Mouse (Mus musculus): ENCODE data around the gene Gnao1. TPM values are rescaled to one million over a fixed set of nuclear protein-coding genes. Genes with fewer than 3 reads are reported as not detected.

Gnao1 gene
- polyA plus RNA-seq, 1 experiment from 2014 or later, result 91.6 TPM

DNA sequence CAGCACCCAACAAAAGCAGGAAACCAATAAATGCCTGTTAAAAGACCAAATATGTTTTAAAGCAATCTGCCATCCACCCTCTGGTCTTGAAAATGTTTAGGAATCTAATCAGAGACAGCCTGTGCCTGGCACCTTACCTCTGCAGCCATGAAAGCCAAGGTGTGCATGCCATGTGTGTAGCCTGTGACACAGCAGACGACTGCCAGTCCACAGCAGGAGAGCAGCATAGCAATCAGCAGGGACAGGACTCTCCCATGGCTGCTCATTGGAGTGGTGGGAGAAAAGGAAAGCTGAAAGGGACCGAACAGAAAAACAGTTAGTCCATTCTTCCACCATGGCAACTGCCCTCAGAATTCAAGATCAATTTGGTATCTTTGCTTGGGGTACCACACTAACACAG lies 189.2 kb downstream of the Gnao1 start:
- WGBS, result 81% methylated on average over 2 of the region's 2 CpGs
- no peak overlapping the region for H3K4me2 ChIP-seq (replicated peaks)
- no peak overlapping the region for H3K4me3 ChIP-seq
- no peaks in the 10 kb centered on the region for H3K9me3 ChIP-seq (replicated peaks)
- no peak for ATAC-seq (ENCODE audit: low FRiP score)
- H3K4me1 ChIP-seq, result no peaks in the 10 kb centered on the region
- H3K27me3 ChIP-seq, result no peaks in the 10 kb centered on the region
- no peak overlapping the region for H3K27ac ChIP-seq
- H3K36me3 ChIP-seq, result peaks cover 53% of the 10 kb centered on the region
- no peak overlapping the region for H3K9ac ChIP-seq

DNA sequence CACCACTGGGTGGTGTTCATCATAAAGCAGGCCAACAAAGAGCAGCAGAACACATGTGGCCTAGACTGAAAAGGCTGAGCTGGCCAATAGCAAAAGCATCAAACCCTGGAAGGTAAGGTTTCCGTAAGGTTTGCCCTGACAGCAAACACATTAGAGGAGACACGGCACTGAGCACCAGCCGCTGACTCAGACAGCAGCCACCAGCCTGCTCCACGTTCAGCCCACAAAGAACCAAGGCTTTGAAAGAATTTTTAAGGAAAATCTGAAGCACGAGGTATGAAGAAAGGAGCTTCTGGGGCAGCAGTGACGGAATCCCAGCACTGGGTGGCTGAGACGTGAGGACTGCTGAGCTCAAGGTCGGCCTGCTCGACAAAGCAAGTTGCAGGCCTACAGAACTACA lies 194.4 kb downstream of the Gnao1 start:
- no peaks in the 10 kb centered on the region for H3K27me3 ChIP-seq
- H3K27ac ChIP-seq, result no peak overlapping the region
- H3K4me3 ChIP-seq, result no peak overlapping the region
- no peak overlapping the region for H3K4me2 ChIP-seq (replicated peaks)
- ATAC-seq (ENCODE audit: low FRiP score), result no peak
- 91% methylated on average over 9 of the region's 9 CpGs for WGBS
- peaks cover 36% of the 10 kb centered on the region for H3K36me3 ChIP-seq
- H3K9me3 ChIP-seq (replicated peaks), result no peaks in the 10 kb centered on the region
- H3K4me1 ChIP-seq, result peaks cover 5% of the 10 kb centered on the region; the same call in 1 of the 2 replicates
- no peak overlapping the region for H3K9ac ChIP-seq

DNA sequence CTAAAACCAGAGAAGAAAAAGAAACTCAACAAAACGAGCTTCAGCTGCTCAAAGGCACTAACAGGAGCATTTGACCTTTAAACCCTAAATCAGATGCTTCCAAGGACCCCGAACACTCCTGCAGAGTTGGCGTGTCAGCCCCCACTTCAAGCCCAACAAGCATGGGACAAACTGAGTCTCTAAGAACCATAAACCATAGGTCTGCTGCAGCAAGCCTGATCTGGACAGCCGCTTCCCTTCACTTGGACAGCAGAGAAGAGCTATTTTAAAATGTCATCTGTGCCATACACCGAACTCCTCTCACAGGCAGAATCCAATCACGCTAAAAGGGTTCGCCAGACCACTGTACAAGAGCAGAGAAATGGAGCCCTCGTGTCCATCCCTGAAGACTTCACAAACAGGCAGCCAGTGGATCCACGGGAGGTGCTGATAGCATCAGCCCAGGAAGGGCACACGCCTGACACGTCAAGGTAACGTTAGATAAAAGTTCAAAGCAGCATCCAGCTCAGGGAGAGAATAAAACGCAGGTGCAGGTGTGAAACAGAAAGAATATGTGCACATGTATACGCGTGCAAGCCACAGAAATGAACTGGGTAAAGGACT lies 199.6 kb downstream of the Gnao1 start:
- Histone ChIP-seq H3K27ac (no peak overlapping the region), H3K36me3 (peaks cover 5% of the 10 kb centered on the region; the same call in 1 of the 2 replicates), H3K4me3 (no peak overlapping the region), H3K27me3 (no peaks in the 10 kb centered on the region), H3K9ac (no peak overlapping the region), H3K4me2 (replicated peaks) (no peak overlapping the region), H3K9me3 (replicated peaks) (no peaks in the 10 kb centered on the region), H3K4me1 (peaks cover 24% of the 10 kb centered on the region)
- ATAC-seq (ENCODE audit: low FRiP score), result no peak
- WGBS, result 66% methylated on average over 15 of the region's 15 CpGs

DNA sequence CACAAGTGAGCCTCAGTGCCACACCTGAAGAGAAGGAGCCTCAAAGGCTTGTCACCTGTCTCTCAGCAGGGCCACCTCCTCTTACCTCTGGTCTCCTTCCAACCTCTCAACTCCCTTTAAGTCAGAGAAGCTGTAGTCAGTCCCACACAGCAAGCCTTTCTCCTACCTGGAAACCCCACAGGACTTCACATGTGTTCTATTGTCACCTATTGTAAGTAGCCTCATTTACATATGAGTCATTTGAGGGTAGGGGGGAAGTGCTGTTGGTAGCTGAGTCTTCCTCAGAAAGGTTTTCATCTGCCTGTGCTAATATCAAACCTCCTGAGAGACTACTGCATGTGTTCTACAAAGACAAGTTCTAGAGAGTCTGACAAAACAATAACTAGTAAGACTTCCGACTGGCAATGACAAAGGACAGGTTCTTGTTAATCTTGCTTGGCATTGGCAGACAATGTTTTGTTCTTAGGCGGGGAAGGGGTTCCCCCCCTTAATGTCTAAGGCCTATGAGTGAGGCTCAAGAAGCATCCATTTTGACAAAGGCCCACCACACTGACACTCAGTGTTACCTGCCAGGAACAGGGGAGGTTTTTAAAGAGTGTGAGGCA lies 200.4 kb downstream of the Gnao1 start:
- no peak overlapping the region for H3K9ac ChIP-seq
- 0 out of 2 replicates have a peak, but pooled peaks cover 2% of the 10 kb centered on the region for H3K36me3 ChIP-seq
- no peak overlapping the region for H3K4me3 ChIP-seq
- peak overlapping the region; percentile 87 for H3K4me2 ChIP-seq (replicated peaks)
- H3K27ac ChIP-seq, result no peak overlapping the region
- H3K4me1 ChIP-seq, result peaks cover 24% of the 10 kb centered on the region
- ATAC-seq (ENCODE audit: low FRiP score), result no peak
- no peaks in the 10 kb centered on the region for H3K27me3 ChIP-seq
- H3K9me3 ChIP-seq (replicated peaks), result no peaks in the 10 kb centered on the region
- 42% methylated on average over 2 of the region's 2 CpGs for whole genome bisulfite sequencing

DNA sequence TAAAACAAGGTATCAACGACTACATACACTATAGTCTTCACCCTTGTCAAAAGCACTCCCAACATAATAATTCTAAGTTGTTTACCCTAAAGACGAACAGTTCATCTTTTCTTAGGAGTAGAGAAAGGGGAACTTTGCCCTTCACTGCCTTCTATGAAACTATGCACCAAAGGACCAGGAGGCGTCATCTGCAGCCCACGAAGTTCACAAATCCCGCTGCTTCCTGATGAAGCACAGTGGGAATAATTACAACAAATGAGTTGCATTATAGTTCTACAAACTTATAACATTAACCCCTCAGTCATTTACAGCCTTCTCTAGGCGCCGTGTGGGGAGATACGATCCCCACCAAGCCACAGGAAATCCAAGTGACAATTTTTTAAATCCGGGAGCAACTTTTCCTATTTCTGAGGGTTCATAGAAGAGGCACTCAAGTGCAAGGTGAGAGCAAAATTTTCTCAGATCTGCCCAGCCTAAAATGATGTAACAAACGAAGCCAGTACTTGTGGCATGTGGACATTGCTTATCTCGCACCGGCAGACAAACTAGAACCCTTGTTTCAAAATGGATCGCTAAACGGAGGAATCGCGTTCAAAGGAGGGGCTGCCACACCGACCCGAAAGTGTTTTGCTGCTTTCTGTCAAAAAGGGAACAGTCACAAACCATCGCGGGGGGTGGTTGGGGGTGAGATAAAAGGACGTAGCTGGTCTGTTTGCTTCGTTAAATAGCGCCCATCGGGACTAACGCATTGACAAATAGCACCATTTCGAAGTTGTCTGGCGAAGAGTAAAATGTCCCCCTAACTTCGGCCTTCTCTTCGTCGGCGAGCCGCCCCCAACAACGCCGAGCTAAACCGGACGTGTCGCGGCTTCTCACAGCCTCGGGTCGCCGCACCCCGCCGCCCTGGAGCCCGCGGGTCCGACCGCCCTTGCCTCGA lies 201.6 kb downstream of the Gnao1 start:
- ATAC-seq (ENCODE audit: low FRiP score), result no peak

DNA sequence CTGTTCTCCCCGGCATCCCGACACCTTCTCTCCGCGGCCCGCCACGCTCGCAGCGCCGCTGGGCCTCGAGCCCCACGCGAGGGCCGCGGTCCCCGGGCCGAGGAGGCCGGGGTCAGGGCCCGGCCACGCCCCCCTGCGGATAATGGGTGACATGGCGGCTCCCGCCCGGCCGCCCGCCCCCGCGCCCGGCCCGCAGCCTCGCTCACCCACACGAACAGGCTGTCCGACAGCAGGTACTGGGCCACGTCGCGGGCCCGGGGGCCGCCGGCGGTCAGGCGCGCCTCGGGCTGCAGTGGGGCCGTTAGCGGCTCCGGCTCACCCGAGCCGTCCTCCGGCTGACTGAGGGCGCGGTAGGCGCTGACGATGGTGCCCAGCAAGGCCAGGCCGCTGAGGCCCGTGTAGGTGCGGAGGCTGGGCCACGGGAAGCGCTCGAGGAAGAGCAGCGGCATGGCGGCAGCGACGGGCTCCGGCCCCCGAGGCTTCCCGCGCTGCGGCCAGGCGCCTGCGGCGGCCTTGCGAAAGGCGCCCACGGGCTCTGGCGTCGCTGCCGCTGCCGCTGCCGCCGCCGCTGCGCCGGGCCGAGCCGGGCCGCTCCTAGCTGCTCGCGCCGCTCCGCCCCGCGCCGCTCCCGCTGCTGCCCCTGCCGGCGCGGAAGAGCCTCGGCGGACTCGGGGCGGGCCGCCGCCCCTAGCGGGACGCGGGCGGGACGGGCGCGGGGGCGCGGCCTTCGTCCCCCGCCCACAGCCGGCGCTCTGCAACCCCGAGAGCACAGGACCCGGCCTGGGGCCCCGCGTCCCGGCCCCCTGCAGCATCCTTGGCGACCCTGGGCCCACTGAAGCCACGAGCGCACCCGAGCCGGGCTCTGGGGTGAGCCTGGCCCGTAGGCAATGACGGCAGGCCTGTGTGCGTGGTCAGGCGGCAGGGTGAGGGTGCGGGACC lies 202.5 kb downstream of the Gnao1 start, which contains the start of gene Amfr:
Gene Amfr (minus strand): TSS at position 830 of the 939 bp plus-strand sequence.
- peak within 1 kb of the TSS; percentile 95 for H3K27ac ChIP-seq
- H3K9ac ChIP-seq, result peak within 1 kb of the TSS; percentile 98
- under 1% methylated on average over 98 of the region's 130 CpGs for WGBS
- H3K4me1 ChIP-seq, result peaks cover 24% of the 10 kb centered on the region
- H3K36me3 ChIP-seq, result no peaks in the 10 kb centered on the region
- H3K4me2 ChIP-seq (replicated peaks), result peak within 1 kb of the TSS; percentile 87
- ATAC-seq (ENCODE audit: low FRiP score), result peak; percentile 94
- no peaks in the 10 kb centered on the region for H3K27me3 ChIP-seq
- H3K4me3 ChIP-seq, result peak within 1 kb of the TSS; percentile 94
- no peaks in the 10 kb centered on the region for H3K9me3 ChIP-seq (replicated peaks)

More for the DNA sequence above, 201.6 kb downstream of the Gnao1 start:
- H3K9ac ChIP-seq, result peak overlapping the region; percentile 98
- H3K27me3 ChIP-seq, result no peaks in the 10 kb centered on the region
- no peaks in the 10 kb centered on the region for H3K36me3 ChIP-seq
- peak overlapping the region; percentile 94 for H3K4me3 ChIP-seq
- H3K9me3 ChIP-seq (replicated peaks), result no peaks in the 10 kb centered on the region
- 5% methylated on average over 48 of the region's 48 CpGs for WGBS
- peak overlapping the region; percentile 87 for H3K4me2 ChIP-seq (replicated peaks)
- H3K4me1 ChIP-seq, result peaks cover 24% of the 10 kb centered on the region
- H3K27ac ChIP-seq, result peak overlapping the region; percentile 95

DNA sequence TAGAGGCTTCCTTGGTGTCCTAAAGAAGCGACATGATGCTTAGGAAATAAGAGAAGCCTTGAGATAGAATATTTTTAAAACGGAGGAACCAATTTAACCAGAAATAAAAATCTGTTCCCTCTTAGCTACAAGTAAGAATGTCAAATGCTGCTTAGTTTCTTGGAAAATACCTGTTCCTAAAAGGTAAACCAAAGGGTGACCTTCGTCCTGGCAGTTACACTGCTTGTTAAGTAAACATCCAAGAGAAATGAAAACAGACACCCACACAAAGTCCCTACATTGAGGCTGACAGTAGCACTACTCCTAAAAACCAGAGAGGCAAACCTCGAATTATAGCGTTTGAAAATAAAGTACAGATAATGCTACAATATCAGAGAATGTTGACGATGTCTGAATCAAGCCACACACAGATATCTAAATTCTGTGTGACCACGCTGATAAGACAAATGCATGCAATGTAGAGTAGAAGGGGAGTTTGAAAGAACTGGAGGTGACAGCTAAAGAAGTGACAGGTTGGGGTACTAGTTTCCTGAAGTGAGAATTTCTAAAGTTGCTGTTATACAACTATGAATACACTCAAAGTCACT lies 203.4 kb downstream of the Gnao1 start:
- H3K36me3 ChIP-seq, result no peaks in the 10 kb centered on the region
- H3K27me3 ChIP-seq, result no peaks in the 10 kb centered on the region
- H3K9ac ChIP-seq, result peak overlapping the region; percentile 98
- peaks cover 24% of the 10 kb centered on the region for H3K4me1 ChIP-seq
- peak overlapping the region; percentile 87 for H3K4me2 ChIP-seq (replicated peaks)
- H3K27ac ChIP-seq, result peak overlapping the region; percentile 95
- 41% methylated on average over 7 of the region's 7 CpGs for WGBS
- peak overlapping the region; percentile 94 for H3K4me3 ChIP-seq
- no peaks in the 10 kb centered on the region for H3K9me3 ChIP-seq (replicated peaks)
- ATAC-seq (ENCODE audit: low FRiP score), result no peak

Small RNA genes lying within 50 kb of the gene (microRNA-seq; reads per million reads assigned to microRNA genes)
- not detected for gene Gm24159

Other genes with a start within 250 kb of the Gnao1 start
- gene Amfr, start 202.9 kb downstream of the Gnao1 start, polyA plus RNA-seq (2016; fragmentation: Nextera tagmentation; extraction: Ambion mirVana), result 77.4 and 79.4 TPM in 2 replicates
- gene Nudt21, start 227.1 kb downstream of the Gnao1 start, polyA plus RNA-seq (2016; fragmentation: Nextera tagmentation; extraction: Ambion mirVana), result 127 and 132 TPM in 2 replicates
- 14.6 and 17.7 TPM in 2 replicates for gene Ogfod1, start 227.2 kb downstream of the Gnao1 start, polyA plus RNA-seq (2016; fragmentation: Nextera tagmentation; extraction: Ambion mirVana)

All from hindbrain, embryonic 12.5 days (tissue).